Mouse (Mus musculus): Measurements from ENCODE around the gene Hap1. TPM values are rescaled to one million over a fixed set of nuclear protein-coding genes. Genes with fewer than 3 reads are reported as not detected.
"Not testable (repeated sequence)": the region's sequence is repeated elsewhere in the genome, so short reads cannot be mapped to it uniquely, and the experiment has no call there.

Hap1 gene
- total and polyA plus RNA-seq, 3 experiments, result 6.6 to 34.8 TPM; not detected in 1

GRCm38 (mm10) chr11:100308672-100309071, 47.3 kb downstream of the Hap1 start:
- not testable (repeated sequence) for H3K27me3 ChIP-seq (ENCODE audit: control insufficient read depth in 1 of 2, insufficient read depth in 2 of 2, low read length in 2 of 2)
- peak; percentile 74 for TF ChIP-seq ZNF384 (IDR thresholded peaks at IDR 0.05; ENCODE audit: low read depth, low read length)

GRCm38 (mm10) chr11:100307900-100308299, 48.0 kb downstream of the Hap1 start:
- Histone ChIP-seq H3K4me1 (ENCODE audit: control insufficient read depth in 1 of 2, insufficient read depth in 2 of 2, low read length in 2 of 2) (peaks cover 0 to 7% of the 10 kb centered on the region in 2 experiments; a peak in 1 of 4 replicates), H3K79me2 (ENCODE audit: control insufficient read depth, insufficient read depth, low read length, poor library complexity) (no peaks in the 10 kb centered on the region), H3K9me3 (replicated peaks; ENCODE audit: insufficient read depth, low read length) (no peaks in the 10 kb centered on the region), H3K4me3 (ENCODE audit: control insufficient read depth in 1 of 2, insufficient read depth in 1 of 2, low read depth in 2 of 2, low read length in 2 of 2) (no peak overlapping the region), H3K9ac (ENCODE audit: control insufficient read depth, low read depth, low read length, poor library complexity, severe bottlenecking) (no peak overlapping the region), H3K27me3 (ENCODE audit: control insufficient read depth in 1 of 2, insufficient read depth in 2 of 2, low read length in 2 of 2) (peaks cover 6 to 8% of the 10 kb centered on the region in 2 experiments; a peak in 3 of 4 replicates), H3K27ac (ENCODE audit: control insufficient read depth, low read depth, low read length) (no peak overlapping the region), H3K36me3 (ENCODE audit: control insufficient read depth in 1 of 2, insufficient read depth in 2 of 2, low read length in 2 of 2) (no peaks in the 10 kb centered on the region)
- no peak for DNase-seq (ENCODE audit: low read depth, low spot score)
- no peak for TF ChIP-seq USF2 (IDR thresholded peaks at IDR 0.05; ENCODE audit: borderline replicate concordance in 1 of 2, insufficient read depth in 1 of 2, low read depth in 1 of 2, low read length in 2 of 2)

More at GRCm38 (mm10) chr11:100308672-100309071, 47.3 kb downstream of the Hap1 start:
- H3K4me3 ChIP-seq (ENCODE audit: control insufficient read depth in 1 of 2, insufficient read depth in 1 of 2, low read depth in 2 of 2, low read length in 2 of 2); H3K9me3 ChIP-seq (replicated peaks; ENCODE audit: insufficient read depth, low read length); H3K27ac ChIP-seq (ENCODE audit: control insufficient read depth, low read depth, low read length); DNase-seq (ENCODE audit: low read depth, low spot score); H3K36me3 ChIP-seq (ENCODE audit: control insufficient read depth in 1 of 2, insufficient read depth in 2 of 2, low read length in 2 of 2); H3K4me1 ChIP-seq (ENCODE audit: control insufficient read depth in 1 of 2, insufficient read depth in 2 of 2, low read length in 2 of 2); H3K9ac ChIP-seq (ENCODE audit: control insufficient read depth, low read depth, low read length, poor library complexity, severe bottlenecking); H3K79me2 ChIP-seq (ENCODE audit: control insufficient read depth, insufficient read depth, low read length, poor library complexity): not testable (repeated sequence)

- Histone ChIP-seq H3K36me3 (ENCODE audit: control insufficient read depth in 1 of 2, insufficient read depth in 2 of 2, low read length in 2 of 2) (peaks cover 0 to 3% of the 10 kb centered on the region in 2 experiments; a peak in 1 of 4 replicates), H3K9me3 (replicated peaks; ENCODE audit: insufficient read depth, low read length) (no peaks in the 10 kb centered on the region), H3K79me2 (ENCODE audit: control insufficient read depth, insufficient read depth, low read length, poor library complexity) (no peaks in the 10 kb centered on the region), H3K9ac (ENCODE audit: control insufficient read depth, low read depth, low read length, poor library complexity, severe bottlenecking) (no peak overlapping the region), H3K27me3 (ENCODE audit: control insufficient read depth in 1 of 2, insufficient read depth in 2 of 2, low read length in 2 of 2) (peaks cover 0 to 3% of the 10 kb centered on the region in 2 experiments; a peak in 2 of 4 replicates), H3K4me3 (ENCODE audit: control insufficient read depth in 1 of 2, insufficient read depth in 1 of 2, low read depth in 2 of 2, low read length in 2 of 2) (no peak overlapping the region), H3K27ac (ENCODE audit: control insufficient read depth, low read depth, low read length) (no peak overlapping the region), H3K4me1 (ENCODE audit: control insufficient read depth in 1 of 2, insufficient read depth in 2 of 2, low read length in 2 of 2) (peaks cover 0 to 3% of the 10 kb centered on the region in 2 experiments; a peak in 2 of 4 replicates)
- no peak for TF ChIP-seq BHLHE40 (IDR thresholded peaks at IDR 0.05; ENCODE audit: borderline replicate concordance, low read depth, low read length)
- TF ChIP-seq MYC (IDR thresholded peaks at IDR 0.05; ENCODE audit: low read depth, low read length), result no peak
- TF ChIP-seq USF2 (IDR thresholded peaks at IDR 0.05; ENCODE audit: borderline replicate concordance in 1 of 2, insufficient read depth in 1 of 2, low read depth in 1 of 2, low read length in 2 of 2), result no peak
- no peak for TF ChIP-seq CHD2 (IDR thresholded peaks at IDR 0.05; ENCODE audit: low read length)
- DNase-seq (ENCODE audit: low read depth, low spot score), result no peak
Measured at GRCm38 (mm10) chr11:100301292-100301691, 54.6 kb downstream of the Hap1 start.

GRCm38 (mm10) chr11:100300293-100300692, 55.6 kb downstream of the Hap1 start:
- 0 out of 4 replicates have a peak overlapping the region, but pooled peaks of 1 of the 2 experiments have one; percentile 30 for H3K4me3 ChIP-seq (ENCODE audit: control insufficient read depth in 1 of 2, insufficient read depth in 1 of 2, low read depth in 2 of 2, low read length in 2 of 2)
- no peaks in the 10 kb centered on the region for H3K79me2 ChIP-seq (ENCODE audit: control insufficient read depth, insufficient read depth, low read length, poor library complexity)
- peaks cover 0 to 3% of the 10 kb centered on the region in 2 experiments; a peak in 2 of 4 replicates for H3K4me1 ChIP-seq (ENCODE audit: control insufficient read depth in 1 of 2, insufficient read depth in 2 of 2, low read length in 2 of 2)
- H3K9ac ChIP-seq (ENCODE audit: control insufficient read depth, low read depth, low read length, poor library complexity, severe bottlenecking), result no peak overlapping the region
- peaks cover 0 to 3% of the 10 kb centered on the region in 2 experiments; a peak in 1 of 4 replicates for H3K36me3 ChIP-seq (ENCODE audit: control insufficient read depth in 1 of 2, insufficient read depth in 2 of 2, low read length in 2 of 2)
- H3K27ac ChIP-seq (ENCODE audit: control insufficient read depth, low read depth, low read length), result no peak overlapping the region
- peak; percentile 84 for DNase-seq (ENCODE audit: low read depth, low spot score)
- H3K27me3 ChIP-seq (ENCODE audit: control insufficient read depth in 1 of 2, insufficient read depth in 2 of 2, low read length in 2 of 2), result peaks cover 0 to 2% of the 10 kb centered on the region in 2 experiments; a peak in 2 of 4 replicates
- no peaks in the 10 kb centered on the region for H3K9me3 ChIP-seq (replicated peaks; ENCODE audit: insufficient read depth, low read length)
- TF ChIP-seq ELF1 (IDR thresholded peaks at IDR 0.05; ENCODE audit: low read depth, low read length) (no peak), UBTF (IDR thresholded peaks at IDR 0.05; ENCODE audit: borderline replicate concordance, insufficient read depth, low read depth, low read length) (no peak), GABPA (IDR thresholded peaks at IDR 0.05; ENCODE audit: low read depth, low read length) (no peak), MEF2A (IDR thresholded peaks at IDR 0.05; ENCODE audit: extremely low read depth, insufficient replicate concordance, low read depth, low read length, poor library complexity, severe bottlenecking) (no peak), USF2 (IDR thresholded peaks at IDR 0.05; ENCODE audit: borderline replicate concordance in 1 of 2, insufficient read depth in 1 of 2, low read depth in 1 of 2, low read length in 2 of 2) (no peak), POLR2A (IDR thresholded peaks at IDR 0.05; ENCODE audit: control insufficient read depth in 1 of 2, insufficient read depth in 1 of 2, low read depth in 1 of 2, low read length in 2 of 2, poor library complexity in 1 of 2) (no peak), POLR2AphosphoS2 (IDR thresholded peaks at IDR 0.05; ENCODE audit: low read length) (no peak), CTCF (IDR thresholded peaks at IDR 0.05 in 2 of 3, conservative IDR thresholded peaks at IDR 0.05 in 1 of 3; ENCODE audit: control insufficient read depth in 1 of 3, insufficient read depth in 1 of 3, low read depth in 2 of 3, low read length in 3 of 3, poor library complexity in 1 of 3, severe bottlenecking in 1 of 3) (peak; percentile 93 to 98 (median 97)), USF1 (IDR thresholded peaks at IDR 0.05; ENCODE audit: low read depth, low read length) (no peak), CHD1 (IDR thresholded peaks at IDR 0.05; ENCODE audit: low read depth, low read length) (no peak), TAL1 (IDR thresholded peaks at IDR 0.05; ENCODE audit: low read length) (no peak), BHLHE40 (IDR thresholded peaks at IDR 0.05; ENCODE audit: borderline replicate concordance, low read depth, low read length) (peak; percentile 27; the same call in 1 of the 2 replicates), RCOR1 (IDR thresholded peaks at IDR 0.05; ENCODE audit: low read depth, low read length) (no peak), MAZ (IDR thresholded peaks at IDR 0.05; ENCODE audit: low read depth, low read length) (no peak), TCF12 (IDR thresholded peaks at IDR 0.05; ENCODE audit: low read depth, low read length) (no peak)
